Mouse (Mus musculus) megakaryocyte progenitor cell, adult 5-6 weeks (primary cell): ENCODE data around the gene Dlgap4. TPM values are rescaled to one million over a fixed set of nuclear protein-coding genes. Genes with fewer than 3 reads are reported as not detected.

Experiments used
- ATAC-seq: replicated peaks from 2 replicates; pipeline ENCODE4 v1.8.0; 2016; ENCODE audit warnings: mild to moderate bottlenecking, moderate TSS enrichment, inconsistent platforms; ENCODE audit not compliant: poor library complexity
- total RNA-seq, 2 experiments: library from RNA; stranded (forward) in 1 of 2; stranded (reverse) in 1 of 2; fragments of 157-497, 149-512 nt in 1 of 2; fragments of 200-1000 nt in 1 of 2; gene quantifications; 2 replicates each; pipeline versions ENCODE4 v1.2.3 to v1.2.4; 2015 to 2017

The Dlgap4 gene
- total RNA-seq, 2 experiments from 2014 or later, result 5.9 to 18.1 TPM

GRCm38 (mm10) chr2:156697261-156697660 is 83.8 kb downstream of the Dlgap4 start:
- ATAC-seq, result no peak

- no peak for ATAC-seq
Measured at GRCm38 (mm10) chr2:156698168-156698567, 84.7 kb downstream of the Dlgap4 start.

GRCm38 (mm10) chr2:156705473-156705872 is 92.0 kb downstream of the Dlgap4 start:
- ATAC-seq, result peak; percentile 95

- ATAC-seq, result no peak
Measured at GRCm38 (mm10) chr2:156716683-156717082, 103.2 kb downstream of the Dlgap4 start.

- ATAC-seq, result no peak
Measured at GRCm38 (mm10) chr2:156717320-156718281, 104.1 kb downstream of the Dlgap4 start.

GRCm38 (mm10) chr2:156718793-156719192 is 105.3 kb downstream of the Dlgap4 start:
- ATAC-seq, result no peak

GRCm38 (mm10) chr2:156719549-156720312 is 106.2 kb downstream of the Dlgap4 start:
- no peak for ATAC-seq

- peak; percentile 11; the same call in 1 of the 2 replicates for ATAC-seq
Measured at GRCm38 (mm10) chr2:156720313-156720674, 106.8 kb downstream of the Dlgap4 start.

- peak; percentile 90 for ATAC-seq
Measured at GRCm38 (mm10) chr2:156720675-156721553, 107.4 kb downstream of the Dlgap4 start.

- ATAC-seq, result no peak
Measured at GRCm38 (mm10) chr2:156721554-156722070, 108.1 kb downstream of the Dlgap4 start.

- ATAC-seq, result peak; percentile 33
Measured at GRCm38 (mm10) chr2:156722071-156722575, 108.6 kb downstream of the Dlgap4 start.

GRCm38 (mm10) chr2:156722752-156723151 is 109.2 kb downstream of the Dlgap4 start:
- no peak for ATAC-seq

GRCm38 (mm10) chr2:156723899-156724523 is 110.5 kb downstream of the Dlgap4 start:
- ATAC-seq, result no peak

GRCm38 (mm10) chr2:156724871-156725270 is 111.4 kb downstream of the Dlgap4 start:
- no peak for ATAC-seq

GRCm38 (mm10) chr2:156726344-156726743 is 112.8 kb downstream of the Dlgap4 start:
- no peak for ATAC-seq

GRCm38 (mm10) chr2:156726878-156727277 is 113.4 kb downstream of the Dlgap4 start:
- no peak for ATAC-seq

GRCm38 (mm10) chr2:156729537-156730469 is 116.3 kb downstream of the Dlgap4 start:
- peak; percentile 74 for ATAC-seq

- ATAC-seq, result peak; percentile 41
Measured at GRCm38 (mm10) chr2:156730501-156730921, 117.0 kb downstream of the Dlgap4 start.

GRCm38 (mm10) chr2:156731592-156731991 is 118.1 kb downstream of the Dlgap4 start:
- ATAC-seq, result no peak
